Mouse (Mus musculus): Measurements from ENCODE around the gene Pou2f2. TPM values are rescaled to one million over a fixed set of nuclear protein-coding genes. Genes with fewer than 3 reads are reported as not detected.

Pou2f2 gene
- polyA plus RNA-seq, 1 experiment from 2014 or later = 0.52 TPM

- Histone ChIP-seq H3K9ac (ENCODE audit: low read length) (no peak overlapping the region), H3K4me3 (ENCODE audit: low read depth, low read length) (no peak overlapping the region), H3K4me1 (replicated peaks; ENCODE audit: control insufficient read depth, insufficient read depth) (no peaks in the 10 kb centered on the region), H3K4me2 (replicated peaks; ENCODE audit: low read depth) (no peak overlapping the region), H3K36me3 (ENCODE audit: control insufficient read depth, insufficient read depth, low read length) (no peaks in the 10 kb centered on the region), H3K27ac (replicated peaks) (no peak overlapping the region), H3K9me3 (ENCODE audit: control insufficient read depth, low read length) (no peaks in the 10 kb centered on the region), H3K27me3 (ENCODE audit: control insufficient read depth, insufficient read depth, low read length) (no peaks in the 10 kb centered on the region)
- DNase-seq (ENCODE audit: low spot score) (no peak), ATAC-seq (ENCODE audit: low FRiP score, low TSS enrichment) (no peak)
- TF ChIP-seq EP300 (optimal IDR thresholded peaks at IDR 0.05) = no peak
- WGBS = 69% methylated on average over 12 of the region's 12 CpGs
Measured at GRCm38 (mm10) chr7:25109355-25109754, 70.2 kb downstream of the Pou2f2 start.

GRCm38 (mm10) chr7:25106790-25107502 lies 72.6 kb downstream of the Pou2f2 start:
- DNase-seq (ENCODE audit: low spot score) = no peak
- no peak overlapping the region for H3K9ac ChIP-seq (ENCODE audit: low read length)
- no peak overlapping the region for H3K4me3 ChIP-seq (ENCODE audit: low read depth, low read length)
- H3K36me3 ChIP-seq (ENCODE audit: control insufficient read depth, insufficient read depth, low read length) = no peaks in the 10 kb centered on the region
- 46% methylated on average over 17 of the region's 17 CpGs for WGBS
- no peak overlapping the region for H3K4me2 ChIP-seq (replicated peaks; ENCODE audit: low read depth)
- no peaks in the 10 kb centered on the region for H3K4me1 ChIP-seq (replicated peaks; ENCODE audit: control insufficient read depth, insufficient read depth)
- TF ChIP-seq EP300 (optimal IDR thresholded peaks at IDR 0.05) = no peak
- TF ChIP-seq CTCF (IDR thresholded peaks at IDR 0.05; ENCODE audit: low read depth) = no peak
- H3K27ac ChIP-seq (replicated peaks) = no peak overlapping the region
- no peaks in the 10 kb centered on the region for H3K9me3 ChIP-seq (ENCODE audit: control insufficient read depth, low read length)
- ATAC-seq (ENCODE audit: low FRiP score, low TSS enrichment) = no peak
- H3K27me3 ChIP-seq (ENCODE audit: control insufficient read depth, insufficient read depth, low read length) = no peaks in the 10 kb centered on the region

- Histone ChIP-seq H3K4me2 (replicated peaks; ENCODE audit: low read depth) (no peak overlapping the region), H3K27ac (replicated peaks) (no peak overlapping the region), H3K4me3 (ENCODE audit: low read depth, low read length) (no peak overlapping the region), H3K9me3 (ENCODE audit: control insufficient read depth, low read length) (no peaks in the 10 kb centered on the region), H3K4me1 (replicated peaks; ENCODE audit: control insufficient read depth, insufficient read depth) (no peaks in the 10 kb centered on the region), H3K36me3 (ENCODE audit: control insufficient read depth, insufficient read depth, low read length) (no peaks in the 10 kb centered on the region), H3K9ac (ENCODE audit: low read length) (no peak overlapping the region), H3K27me3 (ENCODE audit: control insufficient read depth, insufficient read depth, low read length) (no peaks in the 10 kb centered on the region)
- ATAC-seq (ENCODE audit: low FRiP score, low TSS enrichment) (peak; percentile 33), DNase-seq (ENCODE audit: low spot score) (peak; percentile 83)
- TF ChIP-seq CTCF (IDR thresholded peaks at IDR 0.05; ENCODE audit: low read depth) (peak; percentile 92), EP300 (optimal IDR thresholded peaks at IDR 0.05) (no peak)
- WGBS = 19% methylated on average over 17 of the region's 17 CpGs
Measured at GRCm38 (mm10) chr7:25105411-25106160, 73.9 kb downstream of the Pou2f2 start.

GRCm38 (mm10) chr7:25099581-25099980 lies 79.9 kb downstream of the Pou2f2 start:
- no peak overlapping the region for H3K4me3 ChIP-seq (ENCODE audit: low read depth, low read length)
- TF ChIP-seq CTCF (IDR thresholded peaks at IDR 0.05; ENCODE audit: low read depth) (peak; percentile 51), EP300 (optimal IDR thresholded peaks at IDR 0.05) (no peak)
- no peaks in the 10 kb centered on the region for H3K36me3 ChIP-seq (ENCODE audit: control insufficient read depth, insufficient read depth, low read length)
- WGBS = 47% methylated on average over 4 of the region's 4 CpGs
- H3K27ac ChIP-seq (replicated peaks) = no peak overlapping the region
- DNase-seq (ENCODE audit: low spot score) = no peak
- no peaks in the 10 kb centered on the region for H3K9me3 ChIP-seq (ENCODE audit: control insufficient read depth, low read length)
- no peaks in the 10 kb centered on the region for H3K27me3 ChIP-seq (ENCODE audit: control insufficient read depth, insufficient read depth, low read length)
- H3K9ac ChIP-seq (ENCODE audit: low read length) = no peak overlapping the region
- no peak for ATAC-seq (ENCODE audit: low FRiP score, low TSS enrichment)
- H3K4me1 ChIP-seq (replicated peaks; ENCODE audit: control insufficient read depth, insufficient read depth) = no peaks in the 10 kb centered on the region
- no peak overlapping the region for H3K4me2 ChIP-seq (replicated peaks; ENCODE audit: low read depth)

- 64% methylated on average over 3 of the region's 3 CpGs for WGBS
Measured at GRCm38 (mm10) chr7:25098169-25098568, 81.4 kb downstream of the Pou2f2 start.

GRCm38 (mm10) chr7:25089875-25090274 lies 89.7 kb downstream of the Pou2f2 start:
- Histone ChIP-seq H3K4me1 (replicated peaks; ENCODE audit: control insufficient read depth, insufficient read depth) (no peaks in the 10 kb centered on the region), H3K27ac (replicated peaks) (no peak overlapping the region), H3K36me3 (ENCODE audit: control insufficient read depth, insufficient read depth, low read length) (no peaks in the 10 kb centered on the region), H3K4me2 (replicated peaks; ENCODE audit: low read depth) (no peak overlapping the region), H3K9me3 (ENCODE audit: control insufficient read depth, low read length) (no peaks in the 10 kb centered on the region), H3K4me3 (ENCODE audit: low read depth, low read length) (no peak overlapping the region), H3K27me3 (ENCODE audit: control insufficient read depth, insufficient read depth, low read length) (no peaks in the 10 kb centered on the region), H3K9ac (ENCODE audit: low read length) (no peak overlapping the region)
- DNase-seq (ENCODE audit: low spot score) (no peak), ATAC-seq (ENCODE audit: low FRiP score, low TSS enrichment) (peak; percentile 11; the same call in 1 of the 2 replicates)
- TF ChIP-seq CTCF (IDR thresholded peaks at IDR 0.05; ENCODE audit: low read depth) (no peak), EP300 (optimal IDR thresholded peaks at IDR 0.05) (no peak)
- WGBS = 40% methylated on average over 10 of the region's 10 CpGs

More at GRCm38 (mm10) chr7:25098169-25098568, 81.4 kb downstream of the Pou2f2 start:
- TF ChIP-seq EP300 (optimal IDR thresholded peaks at IDR 0.05) (no peak), CTCF (IDR thresholded peaks at IDR 0.05; ENCODE audit: low read depth) (no peak)
- Histone ChIP-seq H3K4me2 (replicated peaks; ENCODE audit: low read depth) (no peak overlapping the region), H3K27ac (replicated peaks) (no peak overlapping the region), H3K4me1 (replicated peaks; ENCODE audit: control insufficient read depth, insufficient read depth) (no peaks in the 10 kb centered on the region), H3K36me3 (ENCODE audit: control insufficient read depth, insufficient read depth, low read length) (no peaks in the 10 kb centered on the region), H3K4me3 (ENCODE audit: low read depth, low read length) (no peak overlapping the region), H3K9ac (ENCODE audit: low read length) (no peak overlapping the region), H3K27me3 (ENCODE audit: control insufficient read depth, insufficient read depth, low read length) (no peaks in the 10 kb centered on the region), H3K9me3 (ENCODE audit: control insufficient read depth, low read length) (no peaks in the 10 kb centered on the region)
- DNase-seq (ENCODE audit: low spot score) = no peak
- no peak for ATAC-seq (ENCODE audit: low FRiP score, low TSS enrichment)
